Mouse (Mus musculus): ENCODE data around the gene Rpl23. TPM values are rescaled to one million over a fixed set of nuclear protein-coding genes. Genes with fewer than 3 reads are reported as not detected.
A peak's percentile ranks its signal among the peaks of the same experiment; 100 is the strongest.

Gene Rpl23
- polyA plus RNA-seq, 1 experiment from 2014 or later: 363 TPM

- Histone ChIP-seq H3K9me3 (ENCODE audit: control insufficient read depth, low read length) (no peaks in the 10 kb centered on the region), H3K4me3 (replicated peaks; ENCODE audit: low read depth, low read length) (no peak overlapping the region), H3K9ac (replicated peaks; ENCODE audit: low read length) (no peak overlapping the region; the same call in 1 of the 2 replicates), H3K4me1 (ENCODE audit: control insufficient read depth, insufficient read depth, low read length) (peaks cover 61% of the 10 kb centered on the region), H3K27me3 (ENCODE audit: control insufficient read depth, insufficient read depth, low read length) (no peaks in the 10 kb centered on the region), H3K4me2 (ENCODE audit: low read length) (peak overlapping the region; percentile 51), H3K36me3 (ENCODE audit: control insufficient read depth, insufficient read depth, low read length) (peaks cover 51% of the 10 kb centered on the region), H3K27ac (replicated peaks; ENCODE audit: low read depth, low read length) (peak overlapping the region; percentile 96; the same call in 1 of the 2 replicates)
- WGBS: 9% methylated on average over 3 of the region's 3 CpGs
- ATAC-seq (ENCODE audit: low FRiP score, low TSS enrichment) (no peak), DNase-seq (peak; percentile 39)
These were observed 28.7 kb upstream of the Rpl23 start for GRCm38 (mm10) chr11:97810970-97811369.

GRCm38 (mm10) chr11:97810356-97810755, 28.1 kb upstream of the Rpl23 start:
- no peaks in the 10 kb centered on the region for H3K9me3 ChIP-seq (ENCODE audit: control insufficient read depth, low read length)
- no peak overlapping the region for H3K9ac ChIP-seq (replicated peaks; ENCODE audit: low read length)
- no peak overlapping the region for H3K4me3 ChIP-seq (replicated peaks; ENCODE audit: low read depth, low read length)
- H3K27me3 ChIP-seq (ENCODE audit: control insufficient read depth, insufficient read depth, low read length): no peaks in the 10 kb centered on the region
- ATAC-seq (ENCODE audit: low FRiP score, low TSS enrichment): no peak
- no peak overlapping the region for H3K27ac ChIP-seq (replicated peaks; ENCODE audit: low read depth, low read length)
- peaks cover 66% of the 10 kb centered on the region for H3K4me1 ChIP-seq (ENCODE audit: control insufficient read depth, insufficient read depth, low read length)
- DNase-seq: no peak
- H3K36me3 ChIP-seq (ENCODE audit: control insufficient read depth, insufficient read depth, low read length): peaks cover 45% of the 10 kb centered on the region
- 82% methylated on average over 7 of the region's 7 CpGs for WGBS
- H3K4me2 ChIP-seq (ENCODE audit: low read length): no peak overlapping the region

- DNase-seq: no peak
- 77% methylated on average over 7 of the region's 7 CpGs for WGBS
- Histone ChIP-seq H3K9me3 (ENCODE audit: control insufficient read depth, low read length) (no peaks in the 10 kb centered on the region), H3K4me2 (ENCODE audit: low read length) (peak overlapping the region; percentile 4; the same call in 1 of the 2 replicates), H3K9ac (replicated peaks; ENCODE audit: low read length) (no peak overlapping the region), H3K4me1 (ENCODE audit: control insufficient read depth, insufficient read depth, low read length) (peaks cover 75% of the 10 kb centered on the region), H3K4me3 (replicated peaks; ENCODE audit: low read depth, low read length) (no peak overlapping the region), H3K27me3 (ENCODE audit: control insufficient read depth, insufficient read depth, low read length) (no peaks in the 10 kb centered on the region), H3K36me3 (ENCODE audit: control insufficient read depth, insufficient read depth, low read length) (peaks cover 36% of the 10 kb centered on the region), H3K27ac (replicated peaks; ENCODE audit: low read depth, low read length) (no peak overlapping the region)
- no peak for ATAC-seq (ENCODE audit: low FRiP score, low TSS enrichment)
These were observed 27.2 kb upstream of the Rpl23 start for GRCm38 (mm10) chr11:97809235-97810121.

- ATAC-seq (ENCODE audit: low FRiP score, low TSS enrichment): no peak
- DNase-seq: peak; percentile 46
- H3K36me3 ChIP-seq (ENCODE audit: control insufficient read depth, insufficient read depth, low read length): peaks cover 34% of the 10 kb centered on the region
- no peak overlapping the region for H3K9ac ChIP-seq (replicated peaks; ENCODE audit: low read length)
- 54% methylated on average over 5 of the region's 5 CpGs for WGBS
- no peak overlapping the region for H3K4me3 ChIP-seq (replicated peaks; ENCODE audit: low read depth, low read length)
- H3K4me2 ChIP-seq (ENCODE audit: low read length): peak overlapping the region; percentile 4; the same call in 1 of the 2 replicates
- peaks cover 78% of the 10 kb centered on the region for H3K4me1 ChIP-seq (ENCODE audit: control insufficient read depth, insufficient read depth, low read length)
- H3K9me3 ChIP-seq (ENCODE audit: control insufficient read depth, low read length): no peaks in the 10 kb centered on the region
- no peak overlapping the region for H3K27ac ChIP-seq (replicated peaks; ENCODE audit: low read depth, low read length)
- H3K27me3 ChIP-seq (ENCODE audit: control insufficient read depth, insufficient read depth, low read length): no peaks in the 10 kb centered on the region
These were observed 26.5 kb upstream of the Rpl23 start for GRCm38 (mm10) chr11:97808621-97809234.

GRCm38 (mm10) chr11:97808093-97808492, 25.9 kb upstream of the Rpl23 start:
- DNase-seq (peak; percentile 53), ATAC-seq (ENCODE audit: low FRiP score, low TSS enrichment) (no peak)
- H3K4me1 ChIP-seq (ENCODE audit: control insufficient read depth, insufficient read depth, low read length): peaks cover 71% of the 10 kb centered on the region
- no peak overlapping the region for H3K4me2 ChIP-seq (ENCODE audit: low read length)
- H3K36me3 ChIP-seq (ENCODE audit: control insufficient read depth, insufficient read depth, low read length): peaks cover 31% of the 10 kb centered on the region
- no peak overlapping the region for H3K9ac ChIP-seq (replicated peaks; ENCODE audit: low read length)
- H3K27ac ChIP-seq (replicated peaks; ENCODE audit: low read depth, low read length): no peak overlapping the region
- no peak overlapping the region for H3K4me3 ChIP-seq (replicated peaks; ENCODE audit: low read depth, low read length)
- 75% methylated on average over 2 of the region's 2 CpGs for WGBS
- H3K9me3 ChIP-seq (ENCODE audit: control insufficient read depth, low read length): no peaks in the 10 kb centered on the region
- H3K27me3 ChIP-seq (ENCODE audit: control insufficient read depth, insufficient read depth, low read length): no peaks in the 10 kb centered on the region

- H3K4me3 ChIP-seq (replicated peaks; ENCODE audit: low read depth, low read length): no peak overlapping the region
- no peak overlapping the region for H3K9ac ChIP-seq (replicated peaks; ENCODE audit: low read length)
- no peak for ATAC-seq (ENCODE audit: low FRiP score, low TSS enrichment)
- no peaks in the 10 kb centered on the region for H3K9me3 ChIP-seq (ENCODE audit: control insufficient read depth, low read length)
- no peak for DNase-seq
- no peak overlapping the region for H3K4me2 ChIP-seq (ENCODE audit: low read length)
- 64% methylated on average over 6 of the region's 6 CpGs for WGBS
- H3K36me3 ChIP-seq (ENCODE audit: control insufficient read depth, insufficient read depth, low read length): peaks cover 31% of the 10 kb centered on the region
- H3K27ac ChIP-seq (replicated peaks; ENCODE audit: low read depth, low read length): no peak overlapping the region
- H3K27me3 ChIP-seq (ENCODE audit: control insufficient read depth, insufficient read depth, low read length): no peaks in the 10 kb centered on the region
- peaks cover 69% of the 10 kb centered on the region for H3K4me1 ChIP-seq (ENCODE audit: control insufficient read depth, insufficient read depth, low read length)
These were observed 25.4 kb upstream of the Rpl23 start for GRCm38 (mm10) chr11:97807626-97808025.

- H3K9me3 ChIP-seq (ENCODE audit: control insufficient read depth, low read length): no peaks in the 10 kb centered on the region
- H3K36me3 ChIP-seq (ENCODE audit: control insufficient read depth, insufficient read depth, low read length): peaks cover 31% of the 10 kb centered on the region
- H3K4me3 ChIP-seq (replicated peaks; ENCODE audit: low read depth, low read length): 0 out of 2 replicates have a peak overlapping the region, but pooled peaks have one; percentile 12
- ATAC-seq (ENCODE audit: low FRiP score, low TSS enrichment) (no peak), DNase-seq (no peak)
- H3K4me2 ChIP-seq (ENCODE audit: low read length): peak overlapping the region; percentile 47
- peak overlapping the region; percentile 39; the same call in 1 of the 2 replicates for H3K9ac ChIP-seq (replicated peaks; ENCODE audit: low read length)
- 50% methylated on average over 7 of the region's 7 CpGs for whole genome bisulfite sequencing
- H3K27ac ChIP-seq (replicated peaks; ENCODE audit: low read depth, low read length): peak overlapping the region; percentile 75
- peaks cover 69% of the 10 kb centered on the region for H3K4me1 ChIP-seq (ENCODE audit: control insufficient read depth, insufficient read depth, low read length)
- no peaks in the 10 kb centered on the region for H3K27me3 ChIP-seq (ENCODE audit: control insufficient read depth, insufficient read depth, low read length)
These were observed 24.4 kb upstream of the Rpl23 start for GRCm38 (mm10) chr11:97806613-97806964.

- 35% methylated on average over 15 of the region's 15 CpGs for WGBS
- peaks cover 31% of the 10 kb centered on the region for H3K36me3 ChIP-seq (ENCODE audit: control insufficient read depth, insufficient read depth, low read length)
- peak overlapping the region; percentile 75 for H3K27ac ChIP-seq (replicated peaks; ENCODE audit: low read depth, low read length)
- ATAC-seq (ENCODE audit: low FRiP score, low TSS enrichment) (peak; percentile 54; the same call in 1 of the 2 replicates), DNase-seq (peak; percentile 67)
- H3K9me3 ChIP-seq (ENCODE audit: control insufficient read depth, low read length): no peaks in the 10 kb centered on the region
- H3K4me3 ChIP-seq (replicated peaks; ENCODE audit: low read depth, low read length): 0 out of 2 replicates have a peak overlapping the region, but pooled peaks have one; percentile 12
- H3K4me1 ChIP-seq (ENCODE audit: control insufficient read depth, insufficient read depth, low read length): peaks cover 68% of the 10 kb centered on the region
- H3K4me2 ChIP-seq (ENCODE audit: low read length): peak overlapping the region; percentile 47
- no peaks in the 10 kb centered on the region for H3K27me3 ChIP-seq (ENCODE audit: control insufficient read depth, insufficient read depth, low read length)
- peak overlapping the region; percentile 39; the same call in 1 of the 2 replicates for H3K9ac ChIP-seq (replicated peaks; ENCODE audit: low read length)
These were observed 23.7 kb upstream of the Rpl23 start for GRCm38 (mm10) chr11:97805662-97806612.

Data from midbrain, embryonic 14.5 days (tissue).